Mouse (Mus musculus) G1E (cell line): ENCODE measurements around the gene Tacc2.

Experiments used
- CTCF ChIP-seq: IDR thresholded peaks from 2 replicates; pipeline ENCODE4 v1.5.1; 2012; ENCODE audit warnings: low read depth, low read length, inconsistent platforms, mixed read lengths
- GATA1 ChIP-seq: IDR thresholded peaks from 2 replicates; pipeline ENCODE4 v1.6.1; 2012; ENCODE audit warnings: borderline replicate concordance, low read length, inconsistent platforms, mixed read lengths

DNA sequence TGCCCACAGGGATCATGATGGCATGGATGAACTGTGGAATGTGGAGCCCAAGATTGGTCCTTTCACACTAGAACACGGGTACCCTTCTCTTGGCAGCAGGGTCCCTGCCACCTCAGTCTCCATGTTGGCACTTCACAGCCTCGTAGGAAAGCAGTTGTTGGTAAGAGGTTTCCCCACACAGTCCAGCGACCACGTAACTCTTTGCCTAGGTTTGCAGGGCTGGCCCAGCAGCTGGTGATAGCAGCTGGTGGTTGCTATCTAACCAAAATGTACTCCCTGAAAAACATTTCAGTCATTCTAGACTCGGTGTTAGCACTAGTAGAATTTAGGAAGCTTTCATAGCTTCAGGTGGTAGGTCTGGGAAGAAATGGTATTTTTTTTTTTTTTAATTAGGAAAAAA lies 81.9 kb downstream of the Tacc2 start:
- TF ChIP-seq CTCF (no peak), GATA1 (no peak)
